8 mouse cellular contexts compared by ENCODE assay signal in the genomic region with DNA sequence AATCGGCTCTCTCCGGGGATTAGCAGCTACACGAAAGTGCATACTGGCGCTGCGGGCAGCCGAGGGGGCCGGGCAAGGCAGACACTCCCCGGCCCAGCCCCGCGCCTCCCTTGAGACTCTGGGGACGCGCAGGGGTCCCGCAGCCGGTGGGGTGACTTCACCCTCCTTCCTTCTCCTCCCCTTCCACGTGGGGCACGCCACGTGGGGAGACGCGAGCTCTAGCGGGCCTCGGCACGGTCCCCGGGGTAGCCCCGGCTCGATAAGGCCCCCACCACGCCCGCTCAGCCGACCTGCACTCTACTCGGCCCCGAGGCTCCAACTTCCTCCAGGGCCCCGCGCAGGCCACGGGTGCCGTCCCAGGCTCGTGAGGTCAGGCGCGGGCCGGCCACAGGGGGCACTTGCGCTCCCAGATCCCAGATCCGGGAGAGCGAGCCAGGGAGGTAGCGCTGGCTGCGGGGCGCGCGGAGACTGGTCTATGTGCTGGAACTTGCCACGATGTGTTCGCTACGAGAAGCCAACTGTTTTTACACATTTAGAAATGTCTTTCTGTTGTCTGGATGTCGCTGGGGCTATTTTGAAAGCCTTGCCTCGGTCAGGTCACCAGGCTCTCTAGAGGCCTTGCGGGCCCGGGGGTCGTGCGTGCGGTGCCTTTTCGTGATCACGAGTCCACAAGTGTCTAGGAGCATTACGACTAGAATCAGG. TPM values are rescaled to one million over a fixed set of nuclear protein-coding genes. Genes with fewer than 3 reads are reported as not detected.
DNase-seq lines count a peak whose midpoint lies in the region; ATAC-seq and TF ChIP-seq lines count a peak whose summit lies in the region.

A gene (minus strand): TSS at position 356 of the 702 bp plus-strand sequence.

- DNase-seq in thymus, adult 2 months = peak; percentile 19
- no peak for DNase-seq in thymus, adult 18-20 months
- peak; percentile 82 for DNase-seq in forebrain, embryonic 10.5 days (ENCODE audit: extremely low spot score, low spot score)
- no peak for DNase-seq in liver, adult 2 months (ENCODE audit: extremely low read depth, low read depth, low spot score)
- peak; percentile 70 for DNase-seq in midbrain, postnatal 0 days (ENCODE audit: low spot score)
- DNase-seq in spleen, postnatal 14 days (ENCODE audit: low spot score in 2 of 2) = peak; percentile 31 to 50

- H3K36me3 ChIP-seq in thymus, adult 2 months (ENCODE audit: control insufficient read depth, insufficient read depth, low read length) = no peaks in the 10 kb centered on the region
- no peaks in the 10 kb centered on the region for H3K36me3 ChIP-seq in forebrain, embryonic 10.5 days (replicated peaks)
- no peaks in the 10 kb centered on the region for H3K36me3 ChIP-seq in heart, embryonic 12.5 days
- H3K36me3 ChIP-seq in kidney, embryonic 16.5 days (ENCODE audit: insufficient read depth, low read length) = no peaks in the 10 kb centered on the region
- H3K36me3 ChIP-seq in liver, adult 2 months (ENCODE audit: control insufficient read depth, insufficient read depth, low read length) = no peaks in the 10 kb centered on the region
- no peaks in the 10 kb centered on the region for H3K36me3 ChIP-seq in midbrain, postnatal 0 days (ENCODE audit: insufficient read depth, low read length)

- H3K4me2 ChIP-seq in heart, embryonic 12.5 days = peak within 1 kb of the TSS; percentile 92
- peak within 1 kb of the TSS; percentile 95 for H3K4me2 ChIP-seq in kidney, embryonic 16.5 days (replicated peaks; ENCODE audit: low read depth, low read length)
- peak within 1 kb of the TSS; percentile 90 for H3K4me2 ChIP-seq in midbrain, postnatal 0 days (ENCODE audit: low read depth, low read length, poor library complexity, severe bottlenecking)

- ATAC-seq in heart, embryonic 12.5 days (ENCODE audit: insufficient number of reproducible peaks, low FRiP score) = peak; percentile 89
- ATAC-seq in kidney, embryonic 16.5 days (ENCODE audit: low FRiP score, low TSS enrichment) = peak; percentile 88
- peak; percentile 73 for ATAC-seq in midbrain, postnatal 0 days (ENCODE audit: low FRiP score)

- no peak within 1 kb of the TSS for H3K27ac ChIP-seq in thymus, adult 2 months (ENCODE audit: control insufficient read depth, insufficient read depth, low read length)
- H3K27ac ChIP-seq in forebrain, embryonic 10.5 days = peak within 1 kb of the TSS; percentile 98
- H3K27ac ChIP-seq in heart, embryonic 12.5 days (ENCODE audit: poor library complexity, severe bottlenecking) = peak within 1 kb of the TSS; percentile 100
- H3K27ac ChIP-seq in kidney, embryonic 16.5 days (ENCODE audit: low read length) = peak within 1 kb of the TSS; percentile 98
- H3K27ac ChIP-seq in liver, adult 2 months (replicated peaks; ENCODE audit: insufficient read depth, low read depth, low read length) = peak within 1 kb of the TSS; percentile 81
- peak within 1 kb of the TSS; percentile 86 for H3K27ac ChIP-seq in midbrain, postnatal 0 days (ENCODE audit: low read depth, low read length)

- no peaks in the 10 kb centered on the region; the same call in 1 of the 2 replicates for H3K79me2 ChIP-seq in liver, adult 2 months (ENCODE audit: control insufficient read depth, insufficient read depth, low read length)

- TF ChIP-seq POLR2A in thymus, adult 2 months (IDR thresholded peaks at IDR 0.05; ENCODE audit: control insufficient read depth, extremely low read depth, insufficient read depth, low read length, poor library complexity) = no peak
- no peak for TF ChIP-seq POLR2A in liver, adult 2 months (IDR thresholded peaks at IDR 0.05; ENCODE audit: extremely low read depth, insufficient read depth, low read length)

- peak within 1 kb of the TSS; percentile 41 for H3K4me3 ChIP-seq in thymus, adult 2 months (ENCODE audit: control insufficient read depth, insufficient read depth, low read length)
- peak within 1 kb of the TSS; percentile 98 for H3K4me3 ChIP-seq in forebrain, embryonic 10.5 days
- H3K4me3 ChIP-seq in heart, embryonic 12.5 days = peak within 1 kb of the TSS; percentile 79
- peak within 1 kb of the TSS; percentile 96 for H3K4me3 ChIP-seq in kidney, embryonic 16.5 days (ENCODE audit: low read length)
- peak within 1 kb of the TSS; percentile 79 for H3K4me3 ChIP-seq in liver, adult 2 months (ENCODE audit: insufficient read depth, low read depth, low read length)
- peak within 1 kb of the TSS; percentile 89 for H3K4me3 ChIP-seq in midbrain, postnatal 0 days (ENCODE audit: low read depth, low read length)

- WGBS in thymus, adult 2 months = 3% methylated on average over 59 of the region's 59 CpGs
- WGBS in forebrain, embryonic 10.5 days = under 1% methylated on average over 59 of the region's 59 CpGs
- under 1% methylated on average over 58 of the region's 59 CpGs for WGBS in heart, embryonic 12.5 days
- WGBS in kidney, embryonic 16.5 days = under 1% methylated on average over 59 of the region's 59 CpGs
- 2% methylated on average over 59 of the region's 59 CpGs for WGBS in liver, adult 2 months
- under 1% methylated on average over 53 of the region's 59 CpGs for WGBS in midbrain, postnatal 0 days

- H3K4me1 ChIP-seq in thymus, adult 2 months (replicated peaks; ENCODE audit: control insufficient read depth, insufficient read depth, low read length) = peaks cover 2% of the 10 kb centered on the region; the same call in 1 of the 2 replicates
- peaks cover 40% of the 10 kb centered on the region for H3K4me1 ChIP-seq in forebrain, embryonic 10.5 days
- peaks cover 19% of the 10 kb centered on the region for H3K4me1 ChIP-seq in heart, embryonic 12.5 days (replicated peaks)
- peaks cover 30% of the 10 kb centered on the region for H3K4me1 ChIP-seq in kidney, embryonic 16.5 days (ENCODE audit: insufficient read depth, low read length)
- H3K4me1 ChIP-seq in liver, adult 2 months (ENCODE audit: control insufficient read depth, insufficient read depth, low read length) = peaks cover 7% of the 10 kb centered on the region; the same call in 1 of the 2 replicates
- H3K4me1 ChIP-seq in midbrain, postnatal 0 days (ENCODE audit: insufficient read depth, low read length) = peaks cover 7% of the 10 kb centered on the region; the same call in 1 of the 2 replicates

- peaks cover 8% of the 10 kb centered on the region; the same call in 1 of the 2 replicates for H3K9me3 ChIP-seq in forebrain, embryonic 10.5 days
- H3K9me3 ChIP-seq in heart, embryonic 12.5 days (replicated peaks) = peaks cover 6% of the 10 kb centered on the region; the same call in 1 of the 2 replicates
- H3K9me3 ChIP-seq in kidney, embryonic 16.5 days (ENCODE audit: low read length) = peaks cover under 1% of the 10 kb centered on the region; the same call in 1 of the 2 replicates
- no peaks in the 10 kb centered on the region for H3K9me3 ChIP-seq in midbrain, postnatal 0 days (ENCODE audit: low read length)

- no peak for TF ChIP-seq CTCF in thymus, adult 2 months (IDR thresholded peaks at IDR 0.05; ENCODE audit: borderline replicate concordance, control insufficient read depth, extremely low read depth, insufficient read depth, low read length, poor library complexity)
- TF ChIP-seq CTCF in liver, adult 2 months (IDR thresholded peaks at IDR 0.05; ENCODE audit: low read depth, low read length) = peak; percentile 28; the same call in 1 of the 2 replicates
- TF ChIP-seq CTCF in midbrain, postnatal 0 days (IDR thresholded peaks at IDR 0.05) = peak; percentile 67

- H3K9ac ChIP-seq in heart, embryonic 12.5 days = peak within 1 kb of the TSS; percentile 98
- peak within 1 kb of the TSS; percentile 99 for H3K9ac ChIP-seq in kidney, embryonic 16.5 days (replicated peaks; ENCODE audit: low read length)
- H3K9ac ChIP-seq in liver, adult 2 months (ENCODE audit: low read depth, low read length) = peak within 1 kb of the TSS; percentile 85
- peak within 1 kb of the TSS; percentile 77 for H3K9ac ChIP-seq in midbrain, postnatal 0 days (replicated peaks; ENCODE audit: low read length, poor library complexity, severe bottlenecking)

- H3K27me3 ChIP-seq in thymus, adult 2 months (ENCODE audit: control insufficient read depth, insufficient read depth, low read length) = peaks cover 14% of the 10 kb centered on the region
- peaks cover 27% of the 10 kb centered on the region for H3K27me3 ChIP-seq in forebrain, embryonic 10.5 days (ENCODE audit: poor library complexity, severe bottlenecking)
- no peaks in the 10 kb centered on the region for H3K27me3 ChIP-seq in heart, embryonic 12.5 days (replicated peaks)
- no peaks in the 10 kb centered on the region for H3K27me3 ChIP-seq in kidney, embryonic 16.5 days (ENCODE audit: insufficient read depth, low read length)
- peaks cover 13% of the 10 kb centered on the region for H3K27me3 ChIP-seq in liver, adult 2 months (ENCODE audit: control insufficient read depth, insufficient read depth, low read length)
- peaks cover 7% of the 10 kb centered on the region for H3K27me3 ChIP-seq in midbrain, postnatal 0 days (ENCODE audit: insufficient read depth, low read length)

RNA-seq across cellular contexts. Expression of the gene that starts here (rescaled TPM):
- 10.7 and 14.0 TPM in 2 replicates for polyA plus RNA-seq in thymus, adult 2 months (2012; rRNA removed)
- 125 and 133 TPM in 2 replicates for polyA plus RNA-seq in forebrain, embryonic 10.5 days (2016; fragmentation: Nextera tagmentation; extraction: Ambion mirVana)
- 60.6 and 66.2 TPM in 2 replicates for polyA plus RNA-seq in heart, embryonic 12.5 days (2016; fragmentation: Nextera tagmentation; extraction: Ambion mirVana)
- polyA plus RNA-seq in kidney, embryonic 16.5 days (2015; fragmentation: Nextera tagmentation; extraction: Ambion mirVana) = 121 and 123 TPM in 2 replicates
- total RNA-seq in liver, adult 2 months (2014; rRNA removed) = 3.8 and 5.4 TPM in 2 replicates
- polyA plus RNA-seq in liver, adult 2 months (2012; rRNA removed) = 2.2 and 2.5 TPM in 2 replicates
- total RNA-seq in midbrain, postnatal 0 days (2014; rRNA removed) = 58.6 and 64.8 TPM in 2 replicates
- 25.9 and 29.1 TPM in 2 replicates for polyA plus RNA-seq in midbrain, postnatal 0 days (2015; fragmentation: Nextera tagmentation; extraction: Ambion mirVana)

Comparison
In these comparisons a context has a peak if more than half of its experiments do, and no peak if none do; other contexts are left out.
1. DNase-seq: peak in thymus, adult 2 months (single experiment), forebrain, embryonic 10.5 days (single experiment), midbrain, postnatal 0 days (single experiment) and spleen, postnatal 14 days (2 of 2); none in thymus, adult 18-20 months (0 of 2) and liver, adult 2 months (single experiment).
2. H3K4me3 ChIP-seq: peak in every context shown above with its lines; median percentile 98 in forebrain, embryonic 10.5 days; 96 in kidney, embryonic 16.5 days; 89 in midbrain, postnatal 0 days; 79 in heart, embryonic 12.5 days; 79 in liver, adult 2 months; 41 in thymus, adult 2 months.
3. Peak in every context shown above with its lines, with median percentiles within 50 percentile points of each other: ATAC-seq, H3K4me2 ChIP-seq and H3K9ac ChIP-seq.